Comparison of ENCODE assay signal across 11 mouse cellular contexts in genomic region chr13:15664580-15665201, GRCm38 (mm10).
DNase-seq lines count a peak whose midpoint lies in the region; ATAC-seq and TF ChIP-seq lines count a peak whose summit lies in the region.
"Had no signal": no experiment of that assay in that cellular context is flagged by ENCODE, and none has a peak within 500 bp of the region (broad histone marks: within the 10 kb centered on the region; RNA-seq: fewer than 3 reads in every experiment).

No protein-coding gene starts in this region.

- TF ChIP-seq CTCF in Patski (IDR thresholded peaks at IDR 0.05) = no peak

- no peak for DNase-seq in kidney, postnatal 25 days
- peak; percentile 27 for DNase-seq in Patski (ENCODE audit: low read depth, low spot score)
- peak; percentile 36 for DNase-seq in embryo, embryonic 11.5 days (ENCODE audit: low read depth, low spot score)
- no peak for DNase-seq in thymus, postnatal 10 days (ENCODE audit: low spot score in 2 of 2)
- DNase-seq in T-cell, adult 2 months (ENCODE audit: low spot score) = no peak
- DNase-seq: adrenal gland, adult 8-10 months; cerebellum, adult 18-20 months; kidney, postnatal 36 days had no signal

- WGBS in kidney, embryonic 16.5 days = 28% methylated on average over 7 of the region's 7 CpGs
- 5% methylated on average over 7 of the region's 7 CpGs for WGBS in limb, embryonic 12.5 days

- no peak overlapping the region for H3K9ac ChIP-seq in kidney, embryonic 16.5 days (replicated peaks; ENCODE audit: low read length)
- no peak overlapping the region for H3K9ac ChIP-seq in limb, embryonic 12.5 days (replicated peaks)

- ATAC-seq in kidney, embryonic 16.5 days (ENCODE audit: low FRiP score, low TSS enrichment) = peak; percentile 42; the same call in 1 of the 2 replicates
- ATAC-seq in Patski = peak; percentile 70
- peak; percentile 73; the same call in 1 of the 2 replicates for ATAC-seq in limb, embryonic 12.5 days (ENCODE audit: insufficient number of reproducible peaks, insufficient read depth, low FRiP score, low TSS enrichment, low read depth)

- no peak overlapping the region for H3K27ac ChIP-seq in kidney, embryonic 16.5 days (ENCODE audit: low read length)
- peak overlapping the region; percentile 26; the same call in 1 of the 2 replicates for H3K27ac ChIP-seq in limb, embryonic 12.5 days

- no peak overlapping the region for H3K4me2 ChIP-seq in kidney, embryonic 16.5 days (replicated peaks; ENCODE audit: low read depth, low read length)
- H3K4me2 ChIP-seq in limb, embryonic 12.5 days = no peak overlapping the region

- CTCF ChIA-PET in Patski (lab: Charles Lee) = interaction anchor here (1.5 kb wide), 1 partner anchor 197 kb away, joined by 3 read pairs; no protein-coding TSS in a partner anchor

- H3K9me3 ChIP-seq in kidney, embryonic 16.5 days (ENCODE audit: low read length) = no peaks in the 10 kb centered on the region
- no peaks in the 10 kb centered on the region for H3K9me3 ChIP-seq in limb, embryonic 12.5 days
- H3K9me3 ChIP-seq: G1E had no signal

- in situ Hi-C loops in Patski (cut with MboI; ENCODE audit: low pct_unique_long_range_greater_than_20kb) = no loop called here

- POLR2A ChIA-PET in Patski (lab: Charles Lee) = interaction anchor here (0.9 kb wide), 1 partner anchor 45 kb away, joined by 3 read pairs; no protein-coding TSS in a partner anchor

- H3K27me3 ChIP-seq in kidney, embryonic 16.5 days (ENCODE audit: insufficient read depth, low read length) = no peaks in the 10 kb centered on the region
- no peaks in the 10 kb centered on the region for H3K27me3 ChIP-seq in Patski
- H3K27me3 ChIP-seq in limb, embryonic 12.5 days = no peaks in the 10 kb centered on the region

- H3K4me3 ChIP-seq in kidney, embryonic 16.5 days (ENCODE audit: low read length) = no peak overlapping the region
- no peak overlapping the region for H3K4me3 ChIP-seq in limb, embryonic 12.5 days (replicated peaks)

- H3K36me3 ChIP-seq in kidney, embryonic 16.5 days (ENCODE audit: insufficient read depth, low read length) = peaks cover 15% of the 10 kb centered on the region
- peaks cover 58% of the 10 kb centered on the region for H3K36me3 ChIP-seq in limb, embryonic 12.5 days
- H3K36me3 ChIP-seq: G1E had no signal

- H3K4me1 ChIP-seq in kidney, embryonic 16.5 days (ENCODE audit: insufficient read depth, low read length) = peaks cover 11% of the 10 kb centered on the region
- H3K4me1 ChIP-seq in limb, embryonic 12.5 days (replicated peaks) = peaks cover 36% of the 10 kb centered on the region

Comparison
In these comparisons a context has a peak if more than half of its experiments do, and no peak if none do; other contexts are left out.
1. DNase-seq: peak in Patski (single experiment) and embryo, embryonic 11.5 days (single experiment); none in kidney, postnatal 25 days (0 of 2), thymus, postnatal 10 days (0 of 2) and T-cell, adult 2 months (single experiment).
2. Peak in every context shown above with its lines, with median percentiles within 50 percentile points of each other: ATAC-seq.